Mouse (Mus musculus) adipose tissue, adult 10 weeks (tissue): ENCODE data around the gene Pex3. TPM values are rescaled to one million over a fixed set of nuclear protein-coding genes. Genes with fewer than 3 reads are reported as not detected.

ENCODE experiments used
- polyA plus RNA-seq: library from polyadenylated mRNA; stranded (reverse); fragments of 350-450 nt; fragmentation: Illumina TruSeq; extraction: RNeasy Lipid Tissue Mini Kit (QIAGEN cat#74804); gene quantifications from one replicate; pipeline ENCODE4 v1.2.3, GENCODE M21; 2014; ENCODE audit warnings: low read depth, low replicate concordance

Pex3 gene
- polyA plus RNA-seq: 35.0 TPM

DNA sequence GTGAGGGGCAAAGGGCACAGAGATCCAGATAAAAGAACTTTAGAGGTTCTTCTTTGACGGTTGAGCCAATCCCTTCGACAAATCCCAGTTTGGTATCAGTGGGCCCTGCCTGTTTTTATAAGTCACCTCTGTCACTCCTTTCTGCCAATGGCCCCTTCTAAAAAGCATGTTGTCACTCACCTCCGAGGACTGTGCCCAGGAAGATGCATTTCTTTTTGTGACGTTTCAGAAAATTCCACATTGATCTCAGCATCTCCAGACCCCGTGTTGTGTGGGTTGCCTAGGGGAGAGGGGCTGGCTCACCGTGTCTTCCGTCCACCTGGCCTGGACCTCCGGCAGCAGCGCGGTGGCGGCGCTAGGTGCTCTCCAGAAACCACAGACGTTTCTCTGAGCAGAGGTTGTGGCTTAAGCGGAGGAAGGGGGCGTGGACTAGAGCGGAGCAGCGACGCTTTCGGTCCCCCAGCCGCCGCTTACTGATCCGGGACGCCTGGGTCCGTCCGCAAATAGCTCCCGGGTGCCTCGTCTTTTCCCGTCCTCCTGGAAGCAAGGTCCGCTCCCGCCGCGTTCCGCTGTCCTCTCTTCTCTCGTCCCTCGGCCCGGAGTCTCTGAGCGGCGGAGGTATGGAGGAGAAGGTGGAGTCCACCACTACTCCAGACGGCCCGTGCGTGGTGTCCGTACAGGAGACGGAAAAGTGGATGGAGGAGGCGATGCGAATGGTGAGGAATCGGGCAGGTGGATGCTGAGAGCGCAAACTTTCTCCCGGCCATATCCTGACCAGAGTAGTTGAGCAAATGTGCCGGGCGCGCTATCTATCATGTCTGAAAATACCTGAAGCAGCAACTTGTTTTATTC, at the start of gene Pex3, which contains the start of gene Adat2:
TSS of gene Pex3 (minus strand) at position 497 of the 852 bp plus-strand sequence.
TSS of gene Adat2 (plus strand) at position 249 of the 852 bp plus-strand sequence.

DNA sequence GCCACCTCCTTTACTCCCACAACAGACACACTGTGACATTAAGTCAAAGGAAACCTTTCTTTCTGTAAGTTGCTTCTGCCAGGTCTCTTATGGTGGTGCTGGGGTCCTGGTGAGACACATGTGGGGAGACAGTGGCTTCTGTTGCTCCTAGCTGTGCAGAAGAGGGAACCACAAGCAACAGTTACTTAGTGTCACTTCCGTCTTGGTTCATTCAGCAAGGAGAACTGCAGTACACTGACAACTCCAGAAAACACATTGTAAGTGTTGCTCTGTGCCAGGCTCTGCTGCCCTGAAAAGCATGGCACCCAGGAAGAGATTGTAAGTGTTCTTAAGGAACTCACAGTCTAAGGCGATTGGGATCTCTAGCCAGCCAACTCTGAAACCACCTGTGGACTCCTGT, 53.6 kb downstream of the Pex3 start, which contains the start of gene Fuca2:
TSS of gene Fuca2 (plus strand) at position 210 of the 400 bp plus-strand sequence.

Other genes with a start within 250 kb of the Pex3 start
- gene Phactr2, start 78.7 kb downstream of the Pex3 start, polyA plus RNA-seq: 13.6 TPM
- gene Fuca2, start 53.6 kb downstream of the Pex3 start, polyA plus RNA-seq: 104 TPM
- 6.0 TPM for gene Adat2, start 248 bp downstream of the Pex3 start, polyA plus RNA-seq